Mouse (Mus musculus): Measurements from ENCODE around the gene Tox3.

- TF ChIP-seq POLR2A (IDR thresholded peaks at IDR 0.05; ENCODE audit: borderline replicate concordance, extremely low read depth, low read depth, low read length) (no peak), CTCF (IDR thresholded peaks at IDR 0.05; ENCODE audit: insufficient read depth, low read length) (no peak)
Measured at GRCm38 (mm10) chr8:90302252-90302651, 45.9 kb downstream of the Tox3 start.

All from lung, adult 2 months (tissue).